Mouse (Mus musculus) heart, adult 18-20 months (tissue): Measurements from ENCODE around the gene Vmn2r27. TPM values are rescaled to one million over a fixed set of nuclear protein-coding genes. Genes with fewer than 3 reads are reported as not detected.
A peak's percentile ranks its signal among the peaks of the same experiment; 100 is the strongest.

Source experiments
- DNase-seq, 2 experiments: peaks; one replicate each; pipeline ENCODE4 v3.0.0; 2021 to 2022; ENCODE audit warnings: mixed read lengths in 1 of 2
- long read RNA-seq, 2 experiments: library from polyadenylated mRNA; stranded (forward); transcript quantifications; one replicate each; pipeline ENCODE4 v2.0.0; 2021
- total RNA-seq, 2 experiments: library from RNA; stranded (reverse); gene quantifications; 2 replicates each; pipeline ENCODE4 v1.2.3; 2021

The Vmn2r27 gene
- not detected for total RNA-seq
- long read RNA-seq, experiment 1 = 0 reads
- long read RNA-seq, experiment 2 = 0 reads

DNA sequence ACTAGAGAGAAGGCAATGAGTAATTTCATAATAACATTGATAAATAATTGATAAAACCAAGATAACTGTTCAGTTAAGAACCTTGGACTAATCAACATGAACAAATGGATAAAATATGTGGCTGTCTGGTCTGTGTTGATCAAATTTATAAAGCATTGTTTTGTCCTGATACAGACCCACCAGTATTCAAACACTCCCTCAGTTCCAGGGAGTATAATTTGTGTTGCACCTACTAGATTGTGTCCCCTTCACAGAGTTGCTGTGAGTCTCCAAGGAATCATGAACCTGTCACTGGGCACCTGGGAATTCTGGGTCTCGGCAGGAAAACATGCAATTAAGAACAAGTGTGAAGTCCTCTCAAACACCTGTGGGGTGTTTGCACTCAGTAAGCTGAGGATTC is at the start of gene Vmn2r27:
TSS of gene Vmn2r27 (minus strand) at position 101 of the 400 bp plus-strand sequence.
- no peak for DNase-seq

- peak in 1 of 2 experiments; percentile 22 for DNase-seq
These were observed 46.6 kb upstream of the Vmn2r27 start for GRCm38 (mm10) chr6:124278291-124278690.

GRCm38 (mm10) chr6:124277641-124278040 is 46.0 kb upstream of the Vmn2r27 start:
- DNase-seq = no peak

GRCm38 (mm10) chr6:124273231-124273880 is 41.7 kb upstream of the Vmn2r27 start:
- DNase-seq = peak in 1 of 2 experiments; percentile 64

- DNase-seq = peak; percentile 57 to 76
These were observed 31.0 kb upstream of the Vmn2r27 start for GRCm38 (mm10) chr6:124262696-124263095.

- peak; percentile 27 to 79 for DNase-seq
These were observed 28.7 kb upstream of the Vmn2r27 start for GRCm38 (mm10) chr6:124260198-124260931.

GRCm38 (mm10) chr6:124255721-124256470 is 24.2 kb upstream of the Vmn2r27 start:
- peak in 1 of 2 experiments; percentile 23 for DNase-seq

- peak; percentile 4 to 28 for DNase-seq
These were observed 29.5 kb downstream of the Vmn2r27 start for GRCm38 (mm10) chr6:124202116-124202515.

DNA sequence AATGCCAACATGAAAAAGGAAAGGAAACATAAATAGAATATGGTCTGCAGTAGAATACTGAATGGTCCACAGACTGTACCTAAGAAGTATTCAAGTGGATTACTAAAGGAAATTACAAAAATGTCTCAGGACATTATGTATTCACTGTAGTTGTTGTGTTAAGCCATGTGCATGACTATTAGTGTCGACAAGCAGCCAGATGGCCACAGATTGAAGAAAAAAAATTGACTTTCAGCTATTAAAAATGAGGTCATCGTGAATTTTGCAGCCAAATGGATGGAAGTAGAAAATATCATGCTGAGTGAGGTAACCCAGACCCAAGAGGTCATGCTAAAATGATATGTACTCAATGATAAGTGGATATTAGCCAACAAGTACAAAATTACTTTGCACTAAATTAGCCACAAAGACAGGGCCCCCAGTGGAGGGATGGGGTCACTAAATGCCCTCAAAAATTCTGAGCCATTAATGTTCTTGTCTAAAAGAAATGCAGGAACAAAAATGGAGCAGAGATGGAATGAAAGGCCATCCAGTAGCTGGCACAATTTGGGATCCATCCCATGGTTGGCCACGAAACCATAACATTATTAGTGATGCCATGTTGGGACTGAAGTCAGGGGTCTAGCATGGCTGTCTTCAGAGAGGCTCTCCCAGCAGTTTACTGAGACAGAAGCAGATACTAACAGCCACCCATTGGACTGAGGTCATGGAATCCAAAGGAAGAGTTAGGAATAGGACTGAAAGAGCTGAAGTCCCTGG is 63.0 kb downstream of the Vmn2r27 start:
- DNase-seq = no peak

DNA sequence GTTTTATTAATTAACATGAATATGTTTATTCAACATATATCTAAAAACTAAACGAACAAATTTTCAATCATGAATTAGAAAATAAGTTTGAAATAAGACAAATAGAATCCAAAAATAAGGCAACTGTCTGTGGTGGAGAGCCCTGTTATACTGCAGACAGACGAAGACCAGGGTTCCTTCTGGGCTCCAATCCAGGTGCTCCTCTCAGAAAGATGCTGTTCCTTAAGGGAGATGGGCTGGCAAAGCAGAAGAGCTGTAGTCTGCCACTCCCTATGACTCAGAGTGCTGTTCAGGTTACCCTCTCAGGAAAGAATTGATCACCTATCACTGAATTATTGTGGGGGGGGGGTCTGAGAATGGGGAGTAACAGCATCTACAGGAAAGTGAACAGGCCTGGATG is 65.1 kb downstream of the Vmn2r27 start:
- DNase-seq = no peak

- no peak for DNase-seq
These were observed 81.8 kb downstream of the Vmn2r27 start for GRCm38 (mm10) chr6:124149808-124150207.

Other genes with a start within 250 kb of the Vmn2r27 start
- not detected for gene Vmn2r26, start 207.3 kb downstream of the Vmn2r27 start, total RNA-seq
- gene Cd163, start 72.8 kb upstream of the Vmn2r27 start, total RNA-seq = 10 to 100 TPM; 18.5 to 18.7 TPM
- gene Pex5, start 183.2 kb upstream of the Vmn2r27 start, total RNA-seq = 10 to 100 TPM; 24.0 to 26.5 TPM
- gene Clstn3, start 232.9 kb upstream of the Vmn2r27 start, total RNA-seq = 1 to 10 TPM in 1 of 2 experiments, under 1 TPM in 1; 0.30 to 8.2 TPM